Mouse (Mus musculus): ENCODE measurements around the gene Olfml2b. TPM values are rescaled to one million over a fixed set of nuclear protein-coding genes. Genes with fewer than 3 reads are reported as not detected.

Gene Olfml2b
- polyA plus RNA-seq, 1 experiment from 2014 or later = 5.9 TPM

GRCm38 (mm10) chr1:170622934-170623333 is 21.4 kb upstream of the Olfml2b start:
- H3K36me3 ChIP-seq = no peaks in the 10 kb centered on the region
- no peaks in the 10 kb centered on the region for H3K27me3 ChIP-seq (ENCODE audit: insufficient read depth, poor library complexity, severe bottlenecking)
- 88% methylated on average over 5 of the region's 5 CpGs for WGBS
- H3K27ac ChIP-seq = no peak overlapping the region
- H3K4me1 ChIP-seq (replicated peaks) = no peaks in the 10 kb centered on the region
- H3K4me3 ChIP-seq = no peak overlapping the region
- peaks cover 4% of the 10 kb centered on the region; the same call in 1 of the 2 replicates for H3K9me3 ChIP-seq
- DNase-seq (ENCODE audit: low spot score) = no peak

GRCm38 (mm10) chr1:170623432-170623831 is 20.9 kb upstream of the Olfml2b start:
- Histone ChIP-seq H3K4me1 (replicated peaks) (no peaks in the 10 kb centered on the region), H3K4me3 (no peak overlapping the region), H3K27me3 (ENCODE audit: insufficient read depth, poor library complexity, severe bottlenecking) (no peaks in the 10 kb centered on the region), H3K27ac (no peak overlapping the region), H3K9me3 (peaks cover 4% of the 10 kb centered on the region; the same call in 1 of the 2 replicates), H3K36me3 (no peaks in the 10 kb centered on the region)
- WGBS = 95% methylated on average over 1 of the region's 1 CpGs
- no peak for DNase-seq (ENCODE audit: low spot score)

- no peaks in the 10 kb centered on the region for H3K4me1 ChIP-seq (replicated peaks)
- no peak for DNase-seq (ENCODE audit: low spot score)
- no peak overlapping the region for H3K4me3 ChIP-seq
- H3K36me3 ChIP-seq = no peaks in the 10 kb centered on the region
- 89% methylated on average over 4 of the region's 4 CpGs for WGBS
- H3K27ac ChIP-seq = no peak overlapping the region
- no peaks in the 10 kb centered on the region for H3K9me3 ChIP-seq
- H3K27me3 ChIP-seq (ENCODE audit: insufficient read depth, poor library complexity, severe bottlenecking) = no peaks in the 10 kb centered on the region
Measured at GRCm38 (mm10) chr1:170630489-170630888, 13.8 kb upstream of the Olfml2b start.

GRCm38 (mm10) chr1:170631571-170631970 is 12.8 kb upstream of the Olfml2b start:
- no peaks in the 10 kb centered on the region for H3K4me1 ChIP-seq (replicated peaks)
- no peak overlapping the region for H3K4me3 ChIP-seq
- no peaks in the 10 kb centered on the region for H3K36me3 ChIP-seq
- H3K9me3 ChIP-seq = no peaks in the 10 kb centered on the region
- no peak overlapping the region for H3K27ac ChIP-seq
- DNase-seq (ENCODE audit: low spot score) = no peak
- no peaks in the 10 kb centered on the region for H3K27me3 ChIP-seq (ENCODE audit: insufficient read depth, poor library complexity, severe bottlenecking)
- 92% methylated on average over 5 of the region's 5 CpGs for WGBS

- no peak overlapping the region for H3K4me3 ChIP-seq
- peak; percentile 74 for DNase-seq (ENCODE audit: low spot score)
- H3K36me3 ChIP-seq = no peaks in the 10 kb centered on the region
- H3K4me1 ChIP-seq (replicated peaks) = no peaks in the 10 kb centered on the region
- H3K27me3 ChIP-seq (ENCODE audit: insufficient read depth, poor library complexity, severe bottlenecking) = no peaks in the 10 kb centered on the region
- WGBS = 17% methylated on average over 3 of the region's 3 CpGs
- H3K27ac ChIP-seq = no peak overlapping the region
- no peaks in the 10 kb centered on the region for H3K9me3 ChIP-seq
Measured at GRCm38 (mm10) chr1:170632385-170632784, 11.9 kb upstream of the Olfml2b start.

GRCm38 (mm10) chr1:170632856-170633255 is 11.5 kb upstream of the Olfml2b start:
- Histone ChIP-seq H3K9me3 (no peaks in the 10 kb centered on the region), H3K27ac (no peak overlapping the region), H3K36me3 (no peaks in the 10 kb centered on the region), H3K4me1 (replicated peaks) (no peaks in the 10 kb centered on the region), H3K27me3 (ENCODE audit: insufficient read depth, poor library complexity, severe bottlenecking) (no peaks in the 10 kb centered on the region), H3K4me3 (no peak overlapping the region)
- no peak for DNase-seq (ENCODE audit: low spot score)
- WGBS = 75% methylated on average over 4 of the region's 4 CpGs

- Histone ChIP-seq H3K27me3 (ENCODE audit: insufficient read depth, poor library complexity, severe bottlenecking) (no peaks in the 10 kb centered on the region), H3K36me3 (no peaks in the 10 kb centered on the region), H3K4me1 (replicated peaks) (peaks cover 7% of the 10 kb centered on the region), H3K27ac (no peak overlapping the region), H3K9me3 (no peaks in the 10 kb centered on the region), H3K4me3 (no peak overlapping the region)
- no peak for DNase-seq (ENCODE audit: low spot score)
- WGBS = 85% methylated on average over 7 of the region's 7 CpGs
Measured at GRCm38 (mm10) chr1:170638941-170639340, 5.4 kb upstream of the Olfml2b start.

GRCm38 (mm10) chr1:170645896-170646605 is 1.7 kb downstream of the Olfml2b start:
- H3K36me3 ChIP-seq = peaks cover 7% of the 10 kb centered on the region; the same call in 1 of the 2 replicates
- no peaks in the 10 kb centered on the region for H3K9me3 ChIP-seq
- H3K27ac ChIP-seq = no peak overlapping the region
- H3K27me3 ChIP-seq (ENCODE audit: insufficient read depth, poor library complexity, severe bottlenecking) = peaks cover 13% of the 10 kb centered on the region
- H3K4me3 ChIP-seq = peak overlapping the region; percentile 23; the same call in 1 of the 2 replicates
- H3K4me1 ChIP-seq (replicated peaks) = peaks cover 39% of the 10 kb centered on the region
- WGBS = 55% methylated on average over 15 of the region's 15 CpGs
- no peak for DNase-seq (ENCODE audit: low spot score)

GRCm38 (mm10) chr1:170646606-170647287 is 2.4 kb downstream of the Olfml2b start:
- Histone ChIP-seq H3K4me1 (replicated peaks) (peaks cover 45% of the 10 kb centered on the region), H3K36me3 (peaks cover 7% of the 10 kb centered on the region; the same call in 1 of the 2 replicates), H3K27me3 (ENCODE audit: insufficient read depth, poor library complexity, severe bottlenecking) (peaks cover 13% of the 10 kb centered on the region), H3K4me3 (no peak overlapping the region), H3K27ac (no peak overlapping the region), H3K9me3 (no peaks in the 10 kb centered on the region)
- no peak for DNase-seq (ENCODE audit: low spot score)
- 81% methylated on average over 9 of the region's 9 CpGs for WGBS

GRCm38 (mm10) chr1:170647381-170647780 is 3.0 kb downstream of the Olfml2b start:
- 91% methylated on average over 7 of the region's 7 CpGs for WGBS
- H3K4me3 ChIP-seq = no peak overlapping the region
- DNase-seq (ENCODE audit: low spot score) = no peak

GRCm38 (mm10) chr1:170647971-170648514 is 3.7 kb downstream of the Olfml2b start:
- peaks cover 51% of the 10 kb centered on the region for H3K4me1 ChIP-seq (replicated peaks)
- no peak overlapping the region for H3K4me3 ChIP-seq
- peaks cover 7% of the 10 kb centered on the region; the same call in 1 of the 2 replicates for H3K36me3 ChIP-seq
- H3K27ac ChIP-seq = no peak overlapping the region
- H3K27me3 ChIP-seq (ENCODE audit: insufficient read depth, poor library complexity, severe bottlenecking) = peaks cover 13% of the 10 kb centered on the region
- H3K9me3 ChIP-seq = no peaks in the 10 kb centered on the region
- DNase-seq (ENCODE audit: low spot score) = no peak
- WGBS = 86% methylated on average over 6 of the region's 6 CpGs

More at GRCm38 (mm10) chr1:170647381-170647780, 3.0 kb downstream of the Olfml2b start:
- Histone ChIP-seq H3K27me3 (ENCODE audit: insufficient read depth, poor library complexity, severe bottlenecking) (peaks cover 13% of the 10 kb centered on the region), H3K36me3 (peaks cover 7% of the 10 kb centered on the region; the same call in 1 of the 2 replicates), H3K9me3 (no peaks in the 10 kb centered on the region), H3K4me1 (replicated peaks) (peaks cover 51% of the 10 kb centered on the region), H3K27ac (no peak overlapping the region)

GRCm38 (mm10) chr1:170651046-170651723 is 6.9 kb downstream of the Olfml2b start:
- no peak overlapping the region for H3K4me3 ChIP-seq
- H3K4me1 ChIP-seq (replicated peaks) = peaks cover 35% of the 10 kb centered on the region
- WGBS = 56% methylated on average over 6 of the region's 6 CpGs
- H3K9me3 ChIP-seq = no peaks in the 10 kb centered on the region
- H3K27me3 ChIP-seq (ENCODE audit: insufficient read depth, poor library complexity, severe bottlenecking) = no peaks in the 10 kb centered on the region; the same call in 1 of the 2 replicates
- DNase-seq (ENCODE audit: low spot score) = no peak
- H3K36me3 ChIP-seq = peaks cover 7% of the 10 kb centered on the region; the same call in 1 of the 2 replicates
- H3K27ac ChIP-seq = no peak overlapping the region
